Mouse (Mus musculus) frontal cortex, adult 2 months (tissue): ENCODE measurements around the gene Rbpj. TPM values are rescaled to one million over a fixed set of nuclear protein-coding genes. Genes with fewer than 3 reads are reported as not detected.
"Not testable (repeated sequence)": the region's sequence is repeated elsewhere in the genome, so short reads cannot be mapped to it uniquely, and the experiment has no call there.

Experiments
- DNase-seq, 2 experiments: peaks; one replicate each; pipeline ENCODE4 v3.0.0; 2022; ENCODE audit warnings: low spot score in 1 of 2; ENCODE audit errors: extremely low spot score in 1 of 2
- polyA plus RNA-seq: library from polyadenylated mRNA; depleted of rRNA; stranded (reverse); fragments of >200 nt; gene quantifications from 2 replicates; pipeline ENCODE4 v1.2.3, GENCODE M21; 2012

The Rbpj gene
- polyA plus RNA-seq, 1 experiment: 23.0 TPM

DNA sequence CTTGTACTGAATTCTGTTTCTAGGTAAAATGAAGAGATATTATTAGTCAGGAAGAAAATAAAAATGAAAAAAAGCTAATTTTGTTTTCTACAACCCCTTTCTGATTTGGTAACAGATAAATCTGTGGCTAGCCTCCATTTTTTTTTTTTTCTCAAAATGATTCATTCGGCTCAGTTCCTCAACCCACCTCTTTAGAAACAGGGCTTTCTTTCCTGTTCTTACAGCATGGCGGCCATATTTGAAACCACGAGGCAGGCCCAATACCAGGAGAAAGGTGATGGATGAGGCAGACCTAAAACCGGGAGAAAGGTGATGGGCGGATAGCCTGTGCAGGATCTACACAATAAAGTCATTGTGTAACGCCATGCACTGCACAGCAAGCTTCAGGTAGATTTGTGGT, 80.5 kb downstream of the Rbpj start:
- no peak for DNase-seq

DNA sequence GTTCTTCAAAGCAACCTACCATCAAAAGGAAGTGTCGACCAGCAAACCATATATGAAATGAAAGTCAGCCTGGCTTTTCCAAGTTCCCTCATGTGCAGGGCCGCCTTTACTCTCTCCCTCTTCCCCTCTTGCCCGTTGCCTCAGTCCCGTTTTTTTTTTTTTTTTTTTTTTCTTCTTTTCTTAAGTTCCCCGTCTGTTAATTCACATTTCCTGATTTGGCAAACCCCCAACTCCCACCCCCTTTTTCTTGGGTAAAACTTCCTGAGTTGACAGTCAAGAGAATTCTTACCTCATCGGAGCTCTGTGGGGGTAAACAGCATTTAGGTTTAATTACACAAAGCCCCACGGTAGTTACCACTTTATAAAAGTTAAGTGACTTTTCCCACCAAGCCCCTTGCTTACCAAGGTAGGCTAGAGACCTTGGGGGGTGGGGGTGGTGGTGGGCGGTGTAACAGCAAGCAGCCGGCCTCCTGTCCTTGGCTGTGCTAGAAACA, 81.1 kb downstream of the Rbpj start:
- no peak for DNase-seq

DNA sequence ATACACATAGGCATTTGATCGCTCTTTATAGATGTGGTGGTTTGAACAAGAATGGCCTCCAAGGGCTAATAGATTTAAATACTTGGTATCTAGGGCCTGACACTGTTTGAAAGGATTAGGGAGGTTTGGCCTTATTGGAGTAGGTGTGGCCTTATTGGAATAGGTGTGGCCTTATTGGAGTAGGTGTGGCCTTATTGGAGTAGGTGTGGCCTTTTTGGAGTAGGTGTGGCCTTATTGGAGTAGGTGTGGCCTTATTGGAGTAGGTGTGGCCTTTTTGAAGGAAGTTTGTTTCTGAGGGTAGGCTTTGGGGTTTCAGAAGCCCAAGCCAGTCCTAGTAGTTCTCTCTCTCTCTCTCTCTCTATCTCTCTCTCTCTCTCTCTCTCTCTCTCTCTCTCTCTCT, 84.4 kb downstream of the Rbpj start:
- DNase-seq: not testable (repeated sequence)

DNA sequence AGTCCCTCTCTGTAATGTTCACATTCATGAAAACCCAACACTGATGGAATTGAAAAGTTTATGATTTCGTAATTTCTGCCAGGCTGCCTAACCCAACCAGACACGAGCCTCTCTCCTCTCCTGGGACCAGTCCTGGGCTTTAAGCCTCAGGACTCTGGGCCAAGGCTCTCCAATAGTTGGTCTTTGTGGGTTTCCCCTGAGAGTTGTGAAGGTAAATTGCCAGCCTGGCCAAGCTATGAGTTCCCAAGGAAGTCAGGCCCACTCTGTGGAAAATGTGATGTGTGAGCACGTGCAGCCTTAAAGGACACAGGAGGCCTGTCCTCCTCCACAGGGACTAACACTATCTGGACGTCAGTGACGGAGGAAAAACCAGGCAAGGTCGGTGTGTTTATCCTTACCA, 85.4 kb downstream of the Rbpj start:
- DNase-seq: no peak

DNA sequence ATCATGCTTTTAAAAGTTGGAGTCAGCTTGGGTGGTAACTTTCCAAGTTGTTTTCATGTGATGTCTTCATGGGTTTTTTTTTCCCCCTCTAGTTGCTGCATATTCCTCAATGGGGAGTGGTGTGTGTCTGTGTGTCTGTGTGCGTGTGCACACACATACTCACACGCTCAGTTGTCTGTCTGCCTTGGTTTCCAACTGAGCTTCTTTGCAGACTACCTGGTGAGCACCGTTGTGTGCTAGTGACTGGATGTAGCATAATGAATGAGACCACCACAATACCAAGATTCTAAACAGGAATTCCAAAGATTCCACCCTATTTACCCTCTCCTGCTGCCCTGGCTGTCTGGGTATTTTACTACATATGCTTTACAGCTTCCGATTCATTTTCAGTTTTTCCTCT, 86.0 kb downstream of the Rbpj start:
- DNase-seq: no peak

DNA sequence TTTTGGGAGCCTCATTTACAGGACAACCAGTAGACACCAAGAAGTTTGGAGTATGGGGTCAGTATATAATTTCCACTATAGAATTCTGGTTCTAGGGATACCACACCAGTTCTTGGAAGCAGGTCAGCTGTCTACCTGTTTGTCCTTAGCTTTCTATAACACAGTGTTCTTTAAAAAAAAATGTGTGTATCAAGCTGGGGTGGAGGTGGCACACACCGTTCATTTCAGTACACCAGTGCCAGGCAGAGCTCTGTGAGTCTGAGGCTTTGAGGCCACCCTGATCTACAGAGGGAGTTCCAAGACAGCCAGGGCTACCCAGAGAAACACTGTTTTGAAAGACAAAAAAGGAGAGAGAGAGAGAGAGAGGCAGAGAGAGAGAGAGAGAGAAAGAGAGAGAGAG, 87.3 kb downstream of the Rbpj start:
- no peak for DNase-seq

DNA sequence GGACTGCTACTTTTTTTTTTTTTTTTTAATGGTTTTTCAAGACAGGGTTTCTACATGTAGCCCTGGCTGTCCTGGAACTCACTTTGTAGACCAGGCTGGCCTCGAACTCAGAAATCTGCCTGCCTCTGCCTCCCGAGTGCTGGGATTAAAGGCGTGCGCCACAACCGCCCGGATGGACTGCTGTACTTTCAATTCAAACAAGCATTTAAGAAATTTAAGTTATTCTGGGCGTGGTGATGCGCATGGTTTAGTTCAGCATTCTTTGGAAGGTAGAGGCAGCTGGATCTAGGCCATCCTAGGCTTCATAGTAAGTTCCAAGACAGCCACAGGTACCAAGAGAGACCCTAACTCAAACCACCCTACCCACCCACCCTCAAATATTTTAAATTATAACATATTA, 88.2 kb downstream of the Rbpj start:
- no peak for DNase-seq

DNA sequence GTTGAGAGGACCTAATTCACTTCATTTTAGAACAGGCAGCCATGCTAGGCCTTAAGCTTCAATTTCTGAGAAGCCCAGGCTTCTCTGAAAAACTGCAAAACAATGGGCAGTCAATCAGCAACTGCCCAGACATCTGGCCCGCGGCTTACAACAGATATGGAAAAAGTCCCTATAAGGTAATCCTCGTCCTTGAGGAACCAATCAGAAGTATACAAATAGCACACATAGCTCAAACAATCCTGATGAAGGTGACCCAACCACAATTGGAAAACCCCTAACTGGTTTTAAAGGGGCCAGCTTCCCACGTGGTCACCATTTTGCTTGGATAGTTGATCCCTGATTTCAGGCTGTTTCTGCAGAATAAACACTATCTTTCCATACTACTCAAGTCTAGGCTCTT, 89.0 kb downstream of the Rbpj start:
- no peak for DNase-seq

DNA sequence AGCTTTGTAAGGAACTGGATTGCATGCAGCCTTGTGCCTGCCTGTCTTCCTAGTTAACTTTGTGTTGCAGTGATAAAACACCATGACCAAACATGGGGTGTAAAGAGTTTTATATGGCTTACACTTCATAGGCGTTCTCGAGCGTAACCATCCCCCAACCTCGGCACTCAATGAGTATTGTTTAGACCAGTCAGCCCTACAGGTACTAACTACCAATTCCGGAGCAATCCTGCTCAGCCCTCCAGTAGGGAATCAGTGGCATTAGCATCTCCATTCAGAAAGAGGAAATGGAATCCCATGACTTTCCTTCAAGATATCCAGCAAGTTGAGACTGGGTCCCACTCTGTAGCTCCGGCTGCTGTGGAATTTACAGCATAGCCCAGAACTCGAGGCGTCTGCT, 89.5 kb downstream of the Rbpj start:
- DNase-seq: no peak

DNA sequence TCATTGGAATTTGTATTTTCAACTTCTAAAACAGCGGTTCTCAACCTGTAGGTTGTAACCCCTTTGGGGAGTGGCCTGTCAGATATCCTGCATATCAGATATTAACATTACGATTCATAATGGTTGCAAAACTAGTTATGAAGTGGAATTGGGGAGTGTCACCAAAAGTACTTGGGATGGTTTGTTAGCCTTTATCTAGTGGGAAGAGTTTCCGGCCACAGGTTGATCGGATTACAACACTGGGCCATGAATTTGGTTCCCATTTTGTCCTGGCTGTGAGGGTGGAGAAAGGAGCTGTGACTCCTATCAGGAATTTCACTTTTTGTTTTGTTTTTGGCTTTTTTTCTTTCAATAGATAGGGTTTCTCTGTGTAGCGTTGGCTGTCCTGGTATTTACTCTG, 90.0 kb downstream of the Rbpj start:
- DNase-seq: no peak

DNA sequence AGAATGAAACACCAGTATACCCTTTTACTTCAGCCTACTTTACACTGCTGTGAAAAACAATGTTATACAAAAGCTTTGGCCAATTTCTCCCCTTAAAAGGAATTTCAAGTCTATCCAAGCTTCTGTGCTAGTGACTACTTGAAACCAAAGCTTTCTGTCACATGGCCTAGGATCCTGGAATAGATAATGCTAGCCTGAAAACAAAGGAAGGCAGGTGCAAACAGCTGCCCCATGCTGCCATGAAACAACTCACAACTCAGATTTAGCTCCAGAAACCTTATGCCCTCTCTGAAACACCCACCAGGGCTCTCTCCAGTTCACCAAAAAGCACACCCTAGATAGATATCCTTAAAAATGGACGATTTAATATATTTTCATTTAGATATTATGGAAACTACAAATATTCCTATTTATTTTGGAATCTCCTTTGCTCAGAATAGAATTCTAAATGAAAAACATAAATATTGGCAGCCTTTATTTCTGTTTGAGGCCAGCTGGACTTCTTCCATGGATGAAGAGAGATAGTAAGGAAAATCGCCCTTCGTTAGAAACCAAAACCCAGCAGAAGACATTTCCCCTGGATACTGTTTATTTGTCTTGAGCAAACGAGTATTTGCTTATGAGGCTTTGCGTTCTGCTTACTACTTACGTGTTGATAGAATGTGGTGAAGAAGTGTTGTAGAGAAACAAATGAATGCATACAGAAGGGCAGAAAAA, 91.8 kb downstream of the Rbpj start:
- no peak for DNase-seq

DNA sequence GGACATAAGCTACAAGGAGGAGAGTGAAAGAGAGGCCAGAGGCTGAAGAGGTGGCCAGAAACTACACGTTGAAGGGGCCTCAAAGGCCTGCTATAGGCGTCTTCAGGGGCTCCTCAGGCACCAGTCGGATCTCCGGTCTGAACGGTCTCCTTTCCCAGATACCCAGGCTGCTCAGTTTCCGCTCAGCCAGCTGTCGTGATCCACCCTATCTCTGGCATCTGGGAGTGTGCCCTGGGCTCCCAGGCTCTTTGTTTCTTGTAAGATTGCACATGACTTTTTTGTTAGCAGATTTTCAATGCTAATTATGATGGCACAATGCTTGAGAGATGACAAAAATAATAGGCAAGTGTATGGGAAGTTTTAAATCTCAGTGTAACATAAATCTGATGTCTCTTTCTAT, 95.2 kb downstream of the Rbpj start:
- DNase-seq: no peak

DNA sequence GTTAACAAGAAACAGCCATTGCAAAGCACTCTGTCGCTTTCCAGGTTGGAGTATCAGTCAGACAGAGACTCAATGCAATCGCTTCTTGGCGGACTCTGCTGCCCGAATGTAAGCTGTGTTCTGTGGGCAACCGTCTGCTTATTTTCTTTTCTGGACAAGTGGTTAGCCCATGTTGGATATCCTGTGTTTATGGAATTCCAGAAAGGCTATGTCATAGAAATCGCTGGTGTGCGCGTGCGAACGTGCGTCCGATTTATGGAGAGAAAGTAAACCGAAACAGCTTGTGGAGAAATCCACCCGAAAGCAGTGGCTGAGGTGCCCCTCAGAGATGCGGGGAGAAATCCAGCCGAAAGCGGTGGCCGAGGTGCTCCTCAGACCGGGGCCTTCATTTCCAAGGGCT, 98.4 kb downstream of the Rbpj start:
- no peak for DNase-seq

DNA sequence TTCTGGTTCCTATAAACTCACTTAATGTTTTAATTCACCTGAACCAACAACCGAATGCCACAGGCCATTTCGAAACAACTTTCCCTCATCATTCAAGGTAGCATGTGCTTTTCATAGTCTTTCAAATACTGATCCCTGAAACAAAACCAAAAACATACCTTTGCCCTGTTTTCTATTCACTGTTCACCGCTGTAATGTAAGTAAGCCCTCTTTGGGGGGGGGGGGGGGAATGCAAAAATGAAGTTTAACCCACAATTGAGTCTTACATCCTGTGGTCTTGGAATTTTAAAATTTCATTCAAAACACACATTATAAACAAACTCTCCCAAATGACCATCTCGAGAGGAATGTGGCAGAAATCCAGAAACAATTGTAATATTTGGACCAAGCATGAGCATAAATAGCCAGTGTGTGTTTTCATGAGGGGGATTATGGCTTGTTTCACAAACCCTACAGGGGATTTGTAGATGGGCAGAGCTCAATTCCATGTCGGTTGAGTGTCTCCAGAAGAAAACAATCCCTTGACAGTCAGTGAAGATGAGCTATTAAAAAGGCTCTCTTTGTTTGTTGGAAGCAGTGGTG, 99.4 kb downstream of the Rbpj start:
- no peak for DNase-seq

DNA sequence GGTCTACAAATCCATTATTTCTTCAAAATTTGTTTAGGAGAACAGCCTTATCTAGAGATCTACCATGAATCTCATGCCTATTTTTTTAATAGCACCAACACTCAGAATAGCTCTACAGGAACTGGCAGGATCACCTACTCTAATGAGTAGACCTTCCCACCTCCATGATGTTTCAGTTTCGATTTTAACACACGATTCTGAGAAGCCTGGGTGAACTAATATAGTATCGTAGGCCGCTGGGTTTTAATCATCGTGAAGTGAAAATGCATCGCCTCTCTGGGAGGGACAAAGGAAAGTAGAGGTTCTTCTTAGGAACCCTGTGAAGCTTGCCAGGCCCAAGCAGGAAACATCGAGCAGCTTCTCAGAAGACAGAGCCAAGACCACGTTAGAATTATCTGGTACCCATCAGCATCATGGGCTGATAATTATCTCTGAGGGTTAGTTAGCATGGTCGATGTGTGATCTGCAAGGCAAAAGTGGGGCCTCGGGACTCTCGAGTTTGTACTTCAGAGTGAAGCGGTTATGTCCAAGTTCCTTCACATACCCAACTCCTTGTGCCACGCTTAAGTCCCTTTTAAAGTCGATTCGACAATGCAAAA, 100.6 kb downstream of the Rbpj start:
- DNase-seq: no peak

DNA sequence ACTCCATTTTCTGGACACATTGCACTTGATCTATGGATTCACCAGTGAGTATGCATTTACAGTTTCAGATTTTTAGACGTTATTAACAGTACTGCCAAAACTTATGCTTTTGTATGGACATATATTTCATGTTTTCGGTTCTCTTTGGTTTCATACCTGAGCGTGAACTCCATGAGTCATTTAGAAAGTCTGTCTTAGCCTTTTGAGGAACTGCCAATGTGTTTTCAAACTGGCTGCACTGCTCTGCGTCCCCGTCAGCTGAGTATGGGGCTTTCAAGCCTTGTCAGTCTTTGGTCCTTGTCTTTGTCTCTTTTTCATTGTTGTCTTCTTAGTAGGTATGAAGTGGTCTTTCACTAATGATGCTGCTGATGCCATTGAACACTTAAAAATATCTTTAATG, 106.5 kb downstream of the Rbpj start:
- DNase-seq: no peak

DNA sequence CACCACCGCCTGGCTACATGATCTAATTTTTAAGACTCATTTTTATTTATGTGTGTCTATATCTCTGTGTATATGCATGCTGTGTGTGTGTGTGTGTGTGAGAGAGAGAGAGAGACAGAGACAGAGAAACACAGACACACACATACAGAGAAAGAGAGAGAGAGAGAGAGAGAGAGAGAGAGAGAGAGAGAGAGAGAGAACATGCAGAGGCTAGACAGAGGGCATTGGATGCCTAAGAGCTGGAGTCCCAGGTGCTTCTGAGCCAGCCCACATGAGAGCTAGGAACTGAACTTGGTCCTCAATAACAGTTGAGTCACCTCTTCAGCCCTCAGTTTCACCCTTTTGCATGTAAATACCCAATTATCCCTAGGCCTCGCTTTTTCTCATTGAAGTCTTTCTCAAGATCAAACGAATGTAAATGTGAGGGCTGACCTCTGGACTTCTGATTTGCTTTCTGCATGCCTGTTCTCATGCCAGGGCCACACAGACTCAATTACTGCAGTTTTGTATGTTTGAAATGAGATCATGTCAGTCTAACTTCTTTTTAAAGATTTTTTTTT, 109.0 kb downstream of the Rbpj start:
- DNase-seq: no peak

DNA sequence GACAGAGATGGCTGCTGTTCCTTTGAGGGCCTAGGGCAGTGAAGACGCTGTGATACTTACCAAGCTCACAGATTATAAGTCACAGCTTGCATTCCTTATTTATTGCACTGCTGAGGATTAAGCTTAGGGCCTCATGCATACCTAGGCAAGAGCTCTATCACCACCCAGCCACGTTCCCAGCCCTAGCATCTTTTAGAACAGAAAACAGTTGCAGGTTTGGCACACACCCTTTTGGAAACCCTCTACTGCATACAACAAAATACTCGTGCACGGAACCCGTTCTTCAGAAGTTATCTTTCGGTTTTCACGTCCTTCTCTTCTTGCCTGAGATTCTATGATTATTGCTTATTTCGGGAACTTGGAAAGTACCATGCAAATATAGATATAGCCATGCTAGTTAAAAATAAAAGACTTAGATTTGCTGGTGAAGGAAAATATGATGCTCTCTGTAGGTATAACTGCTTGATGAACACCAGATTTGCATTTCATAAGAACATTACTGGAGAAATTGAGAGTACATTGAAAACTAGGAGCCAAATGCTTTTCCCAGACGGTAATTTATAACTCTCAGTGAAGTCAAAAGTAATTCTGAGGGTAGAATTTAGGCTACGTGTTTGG, 111.4 kb downstream of the Rbpj start:
- no peak for DNase-seq

DNA sequence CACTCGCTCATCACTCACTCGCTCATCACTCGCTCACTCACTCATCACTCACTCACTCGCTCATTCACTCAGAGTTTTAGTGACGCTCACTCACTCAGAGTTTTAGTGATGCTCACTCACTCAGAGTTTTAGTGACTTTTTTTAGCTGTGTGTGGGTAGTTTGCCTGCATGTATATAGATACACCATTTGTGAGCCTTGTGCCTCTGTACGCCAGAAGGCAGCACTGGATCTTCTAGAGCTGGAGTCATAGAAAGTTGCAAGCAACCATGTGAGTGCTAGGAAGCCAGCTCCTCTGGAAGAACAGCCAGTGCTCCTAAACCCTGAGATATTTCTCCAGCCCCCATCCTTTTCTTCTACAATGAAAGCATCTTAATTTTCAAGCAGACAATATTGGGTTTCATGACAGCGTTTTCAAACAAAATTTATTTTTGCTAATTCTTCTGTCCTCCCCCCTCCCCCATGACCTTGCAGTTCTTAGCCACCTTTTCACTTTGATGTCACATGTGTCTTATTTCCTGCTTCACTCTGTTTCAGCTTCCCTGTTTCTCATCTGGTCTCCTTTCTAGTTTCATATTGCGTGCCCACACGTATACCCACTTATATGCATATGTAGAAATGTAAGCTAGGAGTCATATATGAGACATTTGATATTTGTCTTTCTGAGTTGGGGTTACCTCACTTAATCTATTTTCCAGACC, 118.3 kb downstream of the Rbpj start:
- peak; percentile 42 to 46 for DNase-seq

DNA sequence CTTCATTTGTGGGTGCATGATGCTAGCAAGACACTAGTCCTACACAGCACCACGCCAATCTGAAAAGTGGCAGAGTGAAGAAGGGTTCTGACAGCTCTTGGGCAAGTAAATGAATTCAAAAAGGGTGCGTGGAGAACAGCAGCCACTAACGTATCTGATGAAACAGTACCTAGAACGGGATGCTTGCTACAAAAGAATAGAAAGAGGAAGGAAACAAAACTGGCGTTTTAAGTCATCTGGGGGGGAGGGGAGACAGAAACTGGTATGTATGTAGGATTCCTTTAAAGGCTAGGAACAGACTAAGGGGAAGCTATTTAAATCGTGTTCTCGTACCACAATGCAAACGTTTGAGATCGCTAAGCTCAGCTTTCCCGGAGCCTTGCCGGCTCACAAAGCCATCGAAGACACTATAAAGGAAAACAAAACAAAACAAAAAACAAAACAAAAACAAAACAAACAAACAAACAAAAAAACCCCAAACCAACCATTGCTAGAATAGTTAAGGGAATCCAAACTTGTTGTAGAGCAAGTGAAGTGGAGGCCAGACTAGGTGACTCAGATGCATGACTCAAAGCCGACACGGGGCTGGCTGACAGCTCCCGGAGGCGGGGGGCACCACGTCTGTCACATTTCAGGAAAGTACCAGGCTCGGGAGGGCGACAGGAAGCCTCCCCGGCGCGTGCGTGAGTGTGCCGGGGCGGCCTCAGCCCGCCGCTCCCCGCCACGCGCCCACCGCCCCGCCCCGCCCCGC, 122.6 kb downstream of the Rbpj start:
- DNase-seq: peak; percentile 68 to 82
